Mouse (Mus musculus): ENCODE measurements at regions not wholly inside any gene's neighbourhood (a gene's known extent, or its start where the extent isn't known, plus 50 kb on each side); places are given as distances from the start of the nearest gene placed in this dataset.

- TF ChIP-seq CTCF (IDR thresholded peaks at IDR 0.05; ENCODE audit: low read depth) (no peak), EP300 (IDR thresholded peaks at IDR 0.05; ENCODE audit: low read depth) (no peak)
Measured at GRCm38 (mm10) chr5:119560392-119560791, 110.1 kb upstream of the Tbx3 start.
